Mouse (Mus musculus): Measurements from ENCODE around the gene Kcnj4. TPM values are rescaled to one million over a fixed set of nuclear protein-coding genes. Genes with fewer than 3 reads are reported as not detected.

The Kcnj4 gene
- not detected in 2 replicates for total RNA-seq (2023)

GRCm38 (mm10) chr15:79504707-79505452 lies at the start of gene Kcnj4:
Kcnj4 (minus strand) TSS chr15:79505241.

DNA sequence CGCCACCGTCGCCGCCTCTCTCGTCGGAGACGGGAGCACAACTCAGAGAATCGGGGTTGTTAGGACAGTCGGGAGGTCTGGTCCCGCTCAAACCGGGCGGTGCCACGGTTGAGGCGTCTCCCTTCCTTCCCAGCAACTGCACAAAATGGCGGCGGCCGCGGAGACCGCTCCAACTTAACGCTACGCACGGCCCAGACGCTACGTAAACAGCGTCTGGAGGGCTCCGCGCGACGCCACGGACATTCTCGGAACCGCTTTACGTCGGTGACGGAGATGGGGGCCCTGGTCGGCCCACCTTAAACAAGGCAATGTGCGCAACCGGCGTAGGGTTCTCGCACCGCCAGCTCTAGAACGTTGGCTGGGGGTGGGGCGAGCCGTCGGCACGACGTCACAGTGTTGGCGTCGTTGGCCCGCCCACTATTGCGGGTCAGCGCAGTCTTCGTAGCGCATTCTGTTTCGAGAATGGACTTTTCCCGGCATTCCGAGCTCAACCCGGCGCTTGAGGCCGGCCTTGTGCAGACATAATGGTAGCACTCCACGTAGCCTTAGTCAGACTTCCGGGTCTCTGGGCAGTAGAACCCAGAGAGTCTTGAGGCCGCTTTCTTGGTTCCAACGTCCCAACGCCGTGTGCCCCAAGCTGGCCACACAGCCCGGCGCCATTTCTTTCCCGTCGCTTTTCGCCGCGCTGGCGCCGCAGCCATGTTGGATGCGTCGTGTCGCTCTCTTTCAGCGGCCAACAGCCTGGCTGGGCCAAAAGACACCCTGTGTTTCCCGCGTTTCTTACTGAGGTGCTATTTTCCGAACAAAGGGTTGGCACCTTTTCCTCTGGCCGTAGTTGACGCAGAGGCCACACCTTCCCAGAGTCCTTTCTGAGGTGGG lies 41.6 kb upstream of the Kcnj4 start, which contains the start of gene Ddx17:
Gene Ddx17 (minus strand): TSS at position 332 of the 879 bp plus-strand sequence.

DNA sequence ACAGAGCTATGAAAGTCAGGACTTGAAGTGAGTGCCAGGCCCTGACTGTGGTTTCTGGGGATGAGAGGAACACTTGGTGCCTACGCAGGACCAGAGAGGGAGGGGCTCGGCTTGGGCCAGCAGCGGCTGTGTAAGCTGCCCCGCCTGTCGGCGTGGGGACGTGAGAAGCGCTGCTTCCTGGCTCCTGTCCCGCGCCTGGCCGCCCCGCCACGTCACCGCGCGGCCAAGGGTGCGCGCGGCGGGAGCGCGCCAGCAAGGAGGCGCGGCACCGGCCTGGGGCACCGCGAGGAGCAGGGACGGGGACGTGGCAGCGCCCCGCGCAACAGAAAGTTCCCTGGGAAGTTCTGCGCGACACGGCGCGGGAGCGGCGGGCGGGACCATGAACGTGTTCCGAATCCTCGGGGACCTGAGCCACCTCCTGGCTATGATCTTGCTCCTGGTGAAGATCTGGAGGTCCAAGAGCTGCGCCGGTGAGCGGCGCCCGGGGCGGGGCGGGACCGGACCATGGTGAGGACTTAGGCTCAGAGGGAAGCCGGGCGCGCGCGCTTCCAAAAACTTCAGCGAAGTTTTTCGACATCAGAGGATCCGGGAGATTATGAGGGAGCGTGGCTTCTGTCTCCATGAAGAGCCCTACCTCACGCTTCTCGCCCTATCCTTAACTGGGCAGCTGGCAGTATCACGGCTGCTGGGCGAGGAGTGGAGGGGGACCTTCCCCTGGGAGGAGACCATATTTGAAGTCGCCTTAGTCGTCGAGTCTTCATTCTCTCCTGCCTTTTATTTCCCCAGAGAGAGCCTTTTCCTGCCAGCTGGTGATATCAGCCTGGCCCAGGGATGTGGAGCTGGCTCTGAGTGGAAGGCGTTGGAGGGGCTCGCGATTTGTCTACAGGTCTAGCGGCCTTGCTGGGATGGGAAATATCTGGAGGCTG lies 11.4 kb upstream of the Kcnj4 start, which contains the start of gene Kdelr3:
Gene Kdelr3 (plus strand): TSS at position 241 of the 926 bp plus-strand sequence.

GRCm38 (mm10) chr15:79455106-79455810 lies 49.8 kb downstream of the Kcnj4 start, which contains the start of gene Csnk1e:
Csnk1e (minus strand) TSS chr15:79455566.

Other genes starting within 250 kb of the Kcnj4 start
- not detected in 2 replicates for gene Baiap2l2, start 219.7 kb downstream of the Kcnj4 start, total RNA-seq (2023)
- gene Pla2g6, start 176.9 kb downstream of the Kcnj4 start, total RNA-seq (2023): 3.5 and 7.3 TPM in 2 replicates
- gene Maff, start 158.6 kb downstream of the Kcnj4 start, total RNA-seq (2023): 27.5 and 30.8 TPM in 2 replicates
- 84.2 and 87.9 TPM in 2 replicates for gene Tmem184b, start 101.7 kb downstream of the Kcnj4 start, total RNA-seq (2023)
- 139 and 150 TPM in 2 replicates for gene Csnk1e, start 49.7 kb downstream of the Kcnj4 start, total RNA-seq (2023)
- 0.36 and 0.66 TPM in 2 replicates for gene Kdelr3, start 11.2 kb upstream of the Kcnj4 start, total RNA-seq (2023)
- gene Ddx17, start 41.5 kb upstream of the Kcnj4 start, total RNA-seq (2023): 180 and 232 TPM in 2 replicates
- 0.93 and 1.1 TPM in 2 replicates for gene Dmc1, start 99.9 kb upstream of the Kcnj4 start, total RNA-seq (2023)
- gene Fam227a, start 153.7 kb upstream of the Kcnj4 start, total RNA-seq (2023): 2.2 and 3.6 TPM in 2 replicates
- gene Cby1, start 154.0 kb upstream of the Kcnj4 start, total RNA-seq (2023): 18.5 and 21.2 TPM in 2 replicates
- gene Tomm22, start 165.6 kb upstream of the Kcnj4 start, total RNA-seq (2023): 98.8 and 117 TPM in 2 replicates
- gene Josd1, start 182.7 kb upstream of the Kcnj4 start, total RNA-seq (2023): 24.1 and 31.5 TPM in 2 replicates
- 95.9 and 107 TPM in 2 replicates for gene Gtpbp1, start 185.6 kb upstream of the Kcnj4 start, total RNA-seq (2023)
- 664 and 823 TPM in 2 replicates for gene Sun2, start 237.3 kb upstream of the Kcnj4 start, total RNA-seq (2023)

Data from neutrophil, adult 65 days (primary cell).